Mouse (Mus musculus): ENCODE data around the gene Ano8.
"Not testable (repeated sequence)": the region's sequence is repeated elsewhere in the genome, so short reads cannot be mapped to it uniquely, and the experiment has no call there.

Gene Ano8

DNA sequence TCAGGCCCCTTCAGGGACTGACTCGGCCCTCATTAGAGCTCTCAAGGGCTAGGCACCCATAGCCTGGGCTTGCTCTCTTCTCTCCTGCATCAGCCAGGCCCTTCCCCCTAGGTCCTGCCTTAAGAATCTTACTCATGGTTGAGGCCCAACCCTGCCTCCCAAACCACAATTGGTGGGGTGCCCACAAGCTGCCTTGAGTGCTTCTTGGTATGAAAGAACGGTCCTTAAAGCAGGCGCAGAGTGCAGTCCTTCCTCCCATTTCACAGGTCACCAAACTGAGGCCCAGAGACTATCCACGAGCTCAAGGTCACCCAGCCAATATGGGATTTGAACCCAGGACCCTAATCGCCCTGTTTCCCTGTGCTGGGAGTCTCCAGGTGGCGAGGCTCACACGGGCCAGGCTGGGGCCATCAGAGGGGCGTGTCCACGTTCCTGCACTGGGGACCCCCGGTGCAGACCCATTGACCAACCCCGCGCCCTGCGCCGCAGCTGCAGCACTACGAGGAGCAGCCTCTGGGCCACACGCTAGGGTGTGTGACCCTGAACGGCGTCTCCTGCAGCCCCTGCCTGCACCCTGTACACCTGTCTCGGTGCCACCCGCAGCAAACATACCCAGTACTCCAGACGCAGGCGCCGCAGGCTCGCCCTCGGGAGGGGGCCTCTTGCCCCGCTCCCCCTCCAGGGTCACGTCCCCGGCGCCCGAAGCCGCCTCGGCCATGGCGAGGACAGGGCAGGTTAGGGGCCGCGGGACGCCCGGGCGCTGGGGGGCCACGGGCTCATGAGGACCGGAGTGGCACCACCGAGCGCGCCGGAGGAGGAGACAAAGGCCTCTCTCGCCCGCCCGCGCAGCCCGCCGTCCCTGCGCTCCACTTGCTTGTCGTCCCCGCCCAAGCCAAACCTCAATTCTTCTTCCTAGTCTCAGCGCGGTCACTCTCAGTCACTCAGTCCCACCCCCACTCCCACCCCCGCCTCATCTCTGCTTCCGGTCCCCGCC lies at the start of gene Ano8:
Ano8 (minus strand) TSS at position 822 of the 994 bp plus-strand sequence.
- DNase-seq (ENCODE audit: low spot score in 2 of 2): peak; percentile 85 to 86

DNA sequence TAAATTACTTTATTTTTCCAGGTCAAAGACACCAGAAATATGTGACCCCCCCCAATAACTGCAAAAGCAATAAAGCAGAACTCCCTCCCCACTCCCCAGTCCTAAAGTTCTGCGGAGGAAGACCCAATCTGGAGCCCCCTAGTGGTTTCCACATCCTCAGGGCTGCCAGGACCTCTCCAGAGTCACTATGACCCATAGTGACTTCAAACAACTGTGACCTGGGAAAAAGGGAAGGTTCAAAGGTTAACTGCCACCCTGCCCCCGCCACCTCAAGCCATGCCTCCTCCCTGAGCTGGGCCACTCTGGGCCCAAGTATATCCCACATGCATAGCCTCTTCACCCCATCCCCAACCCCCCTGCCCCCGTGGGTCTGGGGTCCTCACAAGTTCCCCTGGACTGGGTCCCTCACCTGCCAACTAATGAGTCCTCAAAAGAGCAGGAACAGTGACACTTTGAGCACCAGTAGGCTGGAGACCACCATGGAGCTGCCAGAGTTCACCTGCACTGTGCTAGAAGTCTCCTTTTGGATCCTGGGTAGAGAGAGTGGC lies 48.6 kb upstream of the Ano8 start:
- DNase-seq (ENCODE audit: low spot score in 2 of 2): no peak

DNA sequence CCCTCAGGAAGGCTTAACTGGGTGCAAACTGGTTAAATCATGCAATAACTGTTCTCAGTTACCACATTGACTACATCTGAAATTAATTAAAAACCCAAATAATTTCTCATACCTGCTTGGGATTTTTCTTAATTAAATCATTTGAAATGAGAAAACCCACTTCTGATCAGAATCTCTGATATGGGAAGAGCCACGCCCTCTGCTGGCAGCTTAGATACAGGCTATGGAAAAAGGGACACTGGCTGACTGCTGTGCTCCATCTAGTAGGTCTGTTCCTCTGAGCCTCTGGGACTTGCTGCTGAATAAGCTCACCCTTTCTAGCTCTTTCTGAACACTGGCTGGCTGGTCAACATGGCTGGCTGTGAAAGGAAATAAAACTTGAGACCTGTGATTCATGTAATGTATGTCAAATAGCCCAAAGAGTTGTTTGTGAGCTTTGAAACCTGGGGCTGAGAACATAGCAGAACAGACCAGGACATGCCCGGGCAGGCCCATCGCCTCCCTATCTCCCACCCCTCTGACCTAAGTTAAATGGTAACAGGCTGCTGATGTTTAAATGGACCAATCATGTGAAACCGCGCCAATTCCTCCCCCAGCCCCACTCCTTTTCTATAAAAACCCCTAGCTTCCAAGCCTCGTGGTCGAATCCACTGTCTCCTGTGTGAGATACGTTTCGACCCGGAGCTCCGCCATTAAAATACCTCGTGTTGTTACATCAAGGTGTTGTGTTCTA lies 45.1 kb upstream of the Ano8 start:
- DNase-seq (ENCODE audit: low spot score in 2 of 2): not testable (repeated sequence)

GRCm38 (mm10) chr8:71528362-71529073 lies 42.8 kb upstream of the Ano8 start:
- DNase-seq (ENCODE audit: low spot score in 2 of 2): no peak

DNA sequence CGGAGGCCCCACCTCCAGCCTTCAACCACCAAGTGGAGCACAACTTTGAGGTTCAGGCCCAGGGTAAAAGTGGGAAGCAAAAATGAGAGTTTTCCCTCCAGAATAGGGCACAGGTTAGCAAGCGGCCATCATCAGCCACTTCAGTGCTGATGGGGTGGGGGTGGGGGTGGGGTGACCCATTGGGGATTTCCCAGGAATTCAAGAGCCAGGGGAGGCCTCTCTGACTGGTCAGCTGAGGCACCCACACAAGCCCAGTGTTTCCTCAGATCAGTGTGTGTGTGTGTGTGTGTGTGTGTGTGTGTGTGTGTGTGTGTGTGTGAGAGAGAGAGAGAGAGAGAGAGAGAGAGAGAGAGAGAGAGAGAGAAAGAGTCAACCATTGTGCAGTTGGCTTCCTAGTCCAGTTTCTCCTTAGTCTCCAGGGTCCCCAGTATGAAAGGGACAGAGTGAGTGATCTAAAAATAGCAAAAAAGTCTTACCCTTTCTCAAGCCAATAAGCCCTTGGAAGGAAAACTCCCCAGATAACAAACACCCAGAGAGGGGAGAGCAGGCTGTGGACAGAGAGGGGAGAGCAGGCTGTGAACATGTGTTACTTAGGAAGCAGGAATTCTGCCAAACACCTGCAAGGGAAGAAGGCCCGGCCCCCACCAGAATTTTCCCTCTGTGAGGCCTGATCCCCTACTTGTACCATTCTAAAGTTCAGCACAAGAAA lies 41.6 kb upstream of the Ano8 start:
- no peak for DNase-seq (ENCODE audit: low spot score in 2 of 2)

- no peak for DNase-seq (ENCODE audit: low spot score in 2 of 2)
Measured at GRCm38 (mm10) chr8:71526272-71526671, 40.5 kb upstream of the Ano8 start.

DNA sequence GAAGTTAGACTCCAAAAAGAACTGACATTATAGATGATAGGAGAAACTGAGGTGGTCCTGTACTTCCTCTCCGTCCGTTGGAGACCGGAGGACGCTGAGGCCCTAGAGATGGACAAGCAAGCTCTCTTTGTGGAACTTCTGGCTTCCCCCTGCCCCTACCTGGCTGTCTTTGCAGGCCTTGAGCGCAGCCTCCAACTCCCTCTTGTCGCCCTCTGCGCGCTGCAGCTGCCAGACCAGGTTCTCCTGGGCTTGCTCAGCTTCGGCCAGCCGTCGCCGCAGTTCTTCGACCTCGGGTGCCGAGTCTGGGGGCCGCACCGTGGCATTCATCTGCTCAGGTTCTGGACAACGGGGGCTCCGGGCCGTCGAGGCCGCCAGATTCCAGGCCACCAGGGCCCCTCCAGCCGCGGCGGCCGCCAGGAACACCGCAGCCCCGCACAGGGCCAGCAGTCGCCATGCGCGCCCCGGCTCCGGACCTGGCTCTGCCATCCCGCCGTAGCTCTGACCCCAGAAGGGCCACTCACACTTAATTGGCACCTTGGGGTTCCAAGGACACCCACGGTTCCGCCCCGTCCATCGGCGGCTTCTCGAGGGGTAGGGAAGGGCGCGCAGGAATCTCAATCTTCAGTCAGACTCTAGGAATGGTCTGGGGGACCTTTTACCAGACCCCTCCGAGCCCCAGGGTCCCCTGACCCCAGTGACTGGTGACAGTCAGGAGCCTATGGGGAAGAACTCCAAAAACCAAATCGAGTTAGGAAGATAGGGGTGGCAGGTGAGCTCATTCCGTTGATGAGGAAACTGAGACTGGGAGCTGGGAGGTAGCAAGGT lies 39.7 kb upstream of the Ano8 start, which contains the start of gene Ccdc194:
Ccdc194 (minus strand) TSS at position 486 of the 825 bp plus-strand sequence.
- no peak for DNase-seq (ENCODE audit: low spot score in 2 of 2)

DNA sequence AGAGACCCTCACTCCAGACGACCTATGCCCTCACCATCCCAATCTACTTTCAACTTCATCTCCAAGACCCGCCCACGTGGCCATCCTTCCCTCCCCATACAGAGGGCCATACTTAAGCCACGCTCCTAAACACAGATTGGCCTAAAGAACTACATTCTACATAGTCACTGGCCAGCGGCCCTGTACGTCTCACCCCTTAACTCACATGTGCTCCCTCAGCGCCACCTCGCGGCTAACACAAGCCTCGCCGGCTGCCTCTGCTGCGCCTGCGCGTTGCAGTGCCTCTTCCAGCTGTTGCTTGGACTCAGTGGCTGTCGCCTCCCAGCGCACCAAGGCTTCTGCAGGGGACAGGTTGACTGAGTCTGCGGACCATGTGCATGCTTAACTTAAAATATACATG lies 35.9 kb upstream of the Ano8 start:
- peak; percentile 81 to 84 for DNase-seq (ENCODE audit: low spot score in 2 of 2)

- not testable (repeated sequence) for DNase-seq (ENCODE audit: low spot score in 2 of 2)
Measured at GRCm38 (mm10) chr8:71519037-71519825, 33.5 kb upstream of the Ano8 start.

DNA sequence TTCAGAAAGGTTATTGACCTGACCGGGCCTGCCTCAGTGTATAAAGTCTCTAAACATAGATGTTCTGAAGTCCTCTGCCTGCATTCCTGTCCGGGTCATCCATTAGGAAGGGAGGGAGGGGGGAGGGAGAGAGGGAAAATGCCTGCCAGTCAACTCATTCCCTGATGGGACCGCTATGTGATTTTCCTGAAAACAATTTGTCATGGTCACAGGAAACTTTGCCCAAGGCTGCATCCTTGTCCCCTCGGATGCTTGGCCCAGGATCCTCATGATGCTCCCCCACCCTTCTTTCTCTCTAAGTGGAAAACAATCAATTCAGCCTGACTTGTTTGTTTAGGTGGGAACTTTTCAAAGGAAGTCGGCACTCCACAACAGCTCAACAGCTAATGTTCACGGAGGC lies 31.0 kb upstream of the Ano8 start:
- DNase-seq (ENCODE audit: low spot score in 2 of 2): no peak

- no peak for DNase-seq (ENCODE audit: low spot score in 2 of 2)
Measured at GRCm38 (mm10) chr8:71515043-71515442, 29.3 kb upstream of the Ano8 start.

- DNase-seq (ENCODE audit: low spot score in 2 of 2): no peak
Measured at GRCm38 (mm10) chr8:71513018-71513754, 27.4 kb upstream of the Ano8 start.

GRCm38 (mm10) chr8:71511644-71512043 lies 25.9 kb upstream of the Ano8 start, which contains the start of gene Plvap:
TSS of gene Plvap (minus strand) at chr8:71511752.
- no peak for DNase-seq (ENCODE audit: low spot score in 2 of 2)

GRCm38 (mm10) chr8:71509316-71509715 lies 23.6 kb upstream of the Ano8 start:
- no peak for DNase-seq (ENCODE audit: low spot score in 2 of 2)

DNA sequence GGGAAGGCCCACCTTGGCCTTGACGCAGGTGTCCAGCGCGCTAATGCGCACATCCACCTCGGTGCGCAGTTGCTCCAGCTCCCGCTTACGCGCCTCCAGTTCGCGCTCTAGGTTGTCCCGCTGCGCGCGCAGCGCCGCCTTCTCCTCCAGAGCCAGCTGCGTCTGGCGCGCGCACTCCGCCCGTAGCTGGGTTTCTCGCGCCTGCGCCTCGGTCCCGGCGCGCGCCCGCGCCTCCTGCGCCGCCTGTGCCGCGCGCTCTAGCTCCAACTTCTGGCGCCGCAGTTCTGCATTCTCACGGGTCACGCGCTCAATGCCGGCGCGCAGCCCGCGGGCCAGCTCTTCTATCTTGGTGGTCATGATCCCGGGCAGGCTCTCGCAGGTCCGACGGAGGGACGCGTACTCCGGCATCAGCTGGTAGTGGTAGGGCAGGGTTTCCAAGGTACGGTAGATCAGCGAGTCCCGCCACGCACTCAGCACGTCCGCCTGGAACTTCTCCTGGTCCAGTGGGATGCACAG lies 21.9 kb upstream of the Ano8 start:
- peak; percentile 74 to 81 for DNase-seq (ENCODE audit: low spot score in 2 of 2)

DNA sequence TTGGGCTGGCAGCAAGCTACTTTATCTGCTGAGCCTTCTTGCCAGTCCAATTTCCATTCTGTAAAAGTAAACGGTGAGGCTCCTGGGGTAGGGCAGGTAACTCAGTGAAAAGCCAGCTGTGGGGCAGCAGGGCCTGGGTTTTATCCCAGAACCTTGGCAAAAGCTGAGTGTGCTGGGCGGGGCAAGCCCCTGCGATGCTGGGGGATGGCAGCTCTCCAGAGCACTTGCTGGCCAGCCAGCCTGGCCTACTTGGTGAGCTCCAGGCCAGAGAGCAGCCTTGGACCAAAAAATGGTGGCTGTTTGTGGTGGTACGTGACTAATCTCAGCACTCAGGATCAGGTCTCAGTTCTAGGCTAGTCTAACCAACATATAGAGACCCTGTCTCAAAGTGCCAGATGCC lies 20.2 kb upstream of the Ano8 start:
- DNase-seq (ENCODE audit: low spot score in 2 of 2): no peak

- no peak for DNase-seq (ENCODE audit: low spot score in 2 of 2)
Measured at GRCm38 (mm10) chr8:71505326-71505725, 19.6 kb upstream of the Ano8 start.

GRCm38 (mm10) chr8:71504349-71504748 lies 18.6 kb upstream of the Ano8 start:
- no peak for DNase-seq (ENCODE audit: low spot score in 2 of 2)

Measured in right cerebral cortex, postnatal 36 days (tissue).